In the genomic region with DNA sequence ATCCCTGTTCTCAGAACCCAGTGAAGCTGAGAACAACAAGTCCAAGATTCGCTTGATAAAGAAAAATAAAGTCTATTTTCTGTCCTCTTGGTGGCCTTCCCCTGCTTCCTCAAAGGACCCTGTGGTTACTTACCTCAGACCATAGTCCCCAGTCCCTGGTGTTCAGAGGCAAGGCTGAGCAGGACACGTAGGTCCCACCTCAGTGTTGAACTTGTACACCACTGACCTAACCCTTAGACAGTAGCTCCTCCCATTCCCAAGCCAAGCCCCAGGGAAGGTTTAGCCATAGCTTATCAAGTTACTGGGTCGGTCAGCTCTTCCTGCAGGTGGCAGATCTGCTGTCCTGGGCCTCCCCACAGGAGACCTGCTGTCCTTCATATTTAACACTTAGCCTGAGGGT, we compare ENCODE assay signal across 29 mouse cellular contexts. TPM values are rescaled to one million over a fixed set of nuclear protein-coding genes. Genes with fewer than 3 reads are reported as not detected.
A peak's percentile ranks its signal among the peaks of the same experiment; 100 is the strongest.
DNase-seq lines count a peak whose midpoint lies in the region; ATAC-seq lines count a peak whose summit lies in the region.
"Had no signal": no experiment of that assay in that cellular context is flagged by ENCODE, and none has a peak within 500 bp of the region (broad histone marks: within the 10 kb centered on the region; RNA-seq: fewer than 3 reads in every experiment).

No protein-coding gene starts in this region.

- ATAC-seq in kidney, embryonic 15.5 days (replicated peaks; ENCODE audit: low FRiP score), result 0 out of 2 replicates have a peak, but pooled peaks have one; percentile 30
- peak; percentile 46 to 76 for ATAC-seq in hematopoietic stem cell, adult 5-6 weeks (replicated peaks in 1 of 2; ENCODE audit: insufficient read depth in 1 of 2, low FRiP score in 2 of 2, low TSS enrichment in 1 of 2, low read depth in 1 of 2, poor library complexity in 2 of 2, severe bottlenecking in 2 of 2)
- ATAC-seq: forebrain, embryonic 13.5 days; forebrain, embryonic 16.5 days had no signal

- H3K27ac ChIP-seq in kidney, embryonic 15.5 days, result no peak overlapping the region
- H3K27ac ChIP-seq: forebrain, embryonic 10.5 days; forebrain, embryonic 13.5 days; heart, embryonic 15.5 days; hindbrain, embryonic 15.5 days had no signal

- H3K4me2 ChIP-seq in kidney, embryonic 15.5 days, result no peak overlapping the region
- H3K4me2 ChIP-seq: forebrain, embryonic 13.5 days; heart, embryonic 12.5 days; heart, embryonic 15.5 days; hindbrain, embryonic 15.5 days had no signal

- H3K27me3 ChIP-seq in kidney, embryonic 15.5 days, result no peaks in the 10 kb centered on the region
- H3K27me3 ChIP-seq: forebrain, embryonic 13.5 days; heart, embryonic 12.5 days; heart, embryonic 15.5 days; hindbrain, embryonic 15.5 days; Patski had no signal

- H3K4me3 ChIP-seq in kidney, embryonic 15.5 days (replicated peaks), result no peak overlapping the region
- H3K4me3 ChIP-seq: forebrain, embryonic 10.5 days; forebrain, embryonic 13.5 days; heart, embryonic 12.5 days; heart, embryonic 15.5 days; hindbrain, embryonic 15.5 days had no signal

- H3K36me3 ChIP-seq in kidney, embryonic 15.5 days, result no peaks in the 10 kb centered on the region
- H3K36me3 ChIP-seq: forebrain, embryonic 10.5 days; heart, embryonic 12.5 days; heart, embryonic 15.5 days; hindbrain, embryonic 15.5 days had no signal

- H3K9ac ChIP-seq in kidney, embryonic 15.5 days, result no peak overlapping the region
- H3K9ac ChIP-seq: forebrain, embryonic 13.5 days; heart, embryonic 12.5 days; heart, embryonic 15.5 days; hindbrain, embryonic 15.5 days had no signal

- no peak for DNase-seq in kidney, postnatal 4 days
- DNase-seq in 416B (ENCODE audit: low read depth) (peak; percentile 17), adipocyte (ENCODE audit: low spot score) (peak; percentile 9)
- DNase-seq in embryo, embryonic 10.5 days (ENCODE audit: low spot score), result no peak
- no peak for DNase-seq in Muller cell, postnatal 12 days (ENCODE audit: inconsistent ontology term)
- no peak for DNase-seq in left cerebral cortex, postnatal 14 days (ENCODE audit: low spot score in 2 of 2)
- DNase-seq: adrenal gland, adult 2 months; adrenal gland, postnatal 14 days; cerebellum, adult 11 months; cerebellum, adult 2 months; cerebellum, adult 9-11 months; cerebellum, postnatal 25 days; gastrocnemius, postnatal 14 days; heart, adult 18-20 months; heart, postnatal 10 days; heart, postnatal 36 days had no signal

- intact Hi-C loops in left cerebral cortex, postnatal 14 days (cut with DNase I), result no loop called here

- H3K9me3 ChIP-seq in kidney, embryonic 15.5 days (replicated peaks), result no peaks in the 10 kb centered on the region
- H3K9me3 ChIP-seq: forebrain, embryonic 10.5 days; forebrain, embryonic 13.5 days; heart, embryonic 12.5 days; heart, embryonic 15.5 days; hindbrain, embryonic 15.5 days had no signal

- peaks cover 9% of the 10 kb centered on the region for H3K4me1 ChIP-seq in kidney, embryonic 15.5 days

- WGBS in kidney, embryonic 15.5 days, result 38% methylated on average over 3 of the region's 3 CpGs

RNA-seq across cellular contexts. Expression of gene L1td1, which starts 27.6 kb away (rescaled TPM):
- 0.13 and 1.2 TPM in 2 replicates for polyA plus RNA-seq in kidney, embryonic 15.5 days (2015; fragmentation: Nextera tagmentation; extraction: Ambion mirVana)
- total RNA-seq in hematopoietic stem cell, adult 5-6 weeks (2017), result 0.44 TPM in 1 of 2 replicates, not detected in the other
- under 1 TPM in 1 of 2 experiments, not detected in 1; 0.33 TPM for total RNA-seq in left cerebral cortex, postnatal 14 days (2021)
- total RNA-seq: adrenal gland, adult 2 months; adrenal gland, postnatal 14 days; adrenal gland, postnatal 4 days; gastrocnemius, adult 18-20 months; gastrocnemius, postnatal 14 days; gastrocnemius, postnatal 4 days; heart, postnatal 10 days; heart, postnatal 36 days had no signal
- polyA plus RNA-seq: adrenal gland, adult 2 months; embryonic facial prominence, embryonic 14.5 days; forebrain, embryonic 13.5 days; forebrain, embryonic 16.5 days; heart, embryonic 15.5 days; Patski had no signal

Comparison
In these comparisons a context has a peak if more than half of its experiments do, and no peak if none do; other contexts are left out.
1. DNase-seq: peak in 416B (single experiment) and adipocyte (single experiment); none in kidney, postnatal 4 days (0 of 2), embryo, embryonic 10.5 days (single experiment), Muller cell, postnatal 12 days (single experiment) and left cerebral cortex, postnatal 14 days (0 of 2).